Mouse (Mus musculus) megakaryocyte, embryonic 14.5 days (primary cell): ENCODE measurements around the gene Bckdhb.

ENCODE experiments used
- FLI1 ChIP-seq: IDR thresholded peaks from 2 replicates; pipeline ENCODE4 v1.6.1; 2012; ENCODE audit warnings: low read length, inconsistent platforms, mixed read lengths
- GATA1 ChIP-seq: IDR thresholded peaks from 3 replicates; pipeline ENCODE4 v1.6.1; 2012; ENCODE audit warnings: mixed read lengths, low read length, inconsistent platforms, borderline replicate concordance

- TF ChIP-seq GATA1, result no peak
- TF ChIP-seq FLI1, result no peak
Observed at GRCm38 (mm10) chr9:84045632-84046031, 120.7 kb downstream of the Bckdhb start.
